Mouse (Mus musculus) neural tube, embryonic 15.5 days (tissue): Measurements from ENCODE around the gene Dixdc1. TPM values are rescaled to one million over a fixed set of nuclear protein-coding genes. Genes with fewer than 3 reads are reported as not detected.

Experiments used
- ATAC-seq: fragments of 200-750 bp; cut with Nextera tagmentation; 2 replicates; pipeline ENCODE4 v1.8.0; 2017; ENCODE audit warnings: mild to moderate bottlenecking, moderate TSS enrichment, moderate library complexity; ENCODE audit not compliant: low FRiP score
- H3K27ac ChIP-seq: fragments of 300-500 bp; sonication (generic); replicated peaks from 2 replicates; pipeline ENCODE4 v1.5.1; 2015; ENCODE audit warnings: mild to moderate bottlenecking, inconsistent platforms
- H3K27me3 ChIP-seq: fragments of 300-500 bp; sonication (generic); replicated peaks from 2 replicates; pipeline ENCODE4 v1.6.1; 2015; ENCODE audit warnings: inconsistent platforms
- H3K36me3 ChIP-seq: fragments of 300-500 bp; sonication (generic); 2 replicates; pipeline ENCODE4 v1.6.1; 2015; ENCODE audit warnings: inconsistent platforms
- H3K4me1 ChIP-seq: fragments of 300-500 bp; sonication (generic); 2 replicates; pipeline ENCODE4 v1.6.1; 2015; ENCODE audit warnings: inconsistent platforms
- H3K4me2 ChIP-seq: fragments of 300-500 bp; sonication (generic); 2 replicates; pipeline ENCODE4 v1.6.1; 2015; ENCODE audit warnings: inconsistent platforms, mild to moderate bottlenecking, moderate library complexity
- H3K4me3 ChIP-seq: fragments of 300-500 bp; sonication (generic); replicated peaks from 2 replicates; pipeline ENCODE4 v1.5.1; 2015; ENCODE audit warnings: mild to moderate bottlenecking, inconsistent platforms
- H3K9ac ChIP-seq: fragments of 300-500 bp; sonication (generic); replicated peaks from 2 replicates; pipeline ENCODE4 v1.6.1; 2015; ENCODE audit warnings: mild to moderate bottlenecking, inconsistent platforms
- H3K9me3 ChIP-seq: fragments of 300-500 bp; sonication (generic); replicated peaks from 2 replicates; pipeline ENCODE4 v1.6.1; 2016; ENCODE audit warnings: inconsistent platforms
- WGBS: fragments of 180-500 bp; shearing (Covaris S2); methylation state at CpG from one replicate; pipeline ENCODE4 v1.1.7; 2015; ENCODE audit warnings: mixed read lengths; 5-methylcytosine and 5-hydroxymethylcytosine counted together
- polyA plus RNA-seq: library from polyadenylated mRNA; unstranded; fragments of >200 nt; fragmentation: Nextera tagmentation; extraction: Ambion mirVana; gene quantifications from 2 replicates; pipeline ENCODE4 v1.2.1, GENCODE M21; 2015

The Dixdc1 gene
- polyA plus RNA-seq: 28.3 and 30.4 TPM in 2 replicates

- Histone ChIP-seq H3K9me3 (no peaks in the 10 kb centered on the region), H3K9ac (no peak within 1 kb of the TSS), H3K27ac (no peak within 1 kb of the TSS), H3K4me1 (peaks cover 13% of the 10 kb centered on the region), H3K36me3 (no peaks in the 10 kb centered on the region), H3K4me2 (peak within 1 kb of the TSS; percentile 67), H3K27me3 (no peaks in the 10 kb centered on the region), H3K4me3 (peak within 1 kb of the TSS; percentile 37)
- WGBS: 12% methylated on average over 36 of the region's 36 CpGs
- peak; percentile 95 for ATAC-seq
Observed at GRCm38 (mm10) chr9:50738914-50739870, at the start of gene Dixdc1. TSS of gene Dixdc1 (minus strand) at chr9:50739517.

GRCm38 (mm10) chr9:50782155-50782554, 42.8 kb upstream of the Dixdc1 start:
- H3K36me3 ChIP-seq: peaks cover 67% of the 10 kb centered on the region

GRCm38 (mm10) chr9:50776162-50776760, 36.9 kb upstream of the Dixdc1 start:
- Histone ChIP-seq H3K9ac (peak overlapping the region; percentile 92), H3K27ac (peak overlapping the region; percentile 95; the same call in 1 of the 2 replicates), H3K4me3 (peak overlapping the region; percentile 89), H3K27me3 (no peaks in the 10 kb centered on the region), H3K4me2 (peak overlapping the region; percentile 73), H3K4me1 (peaks cover 23% of the 10 kb centered on the region), H3K36me3 (peaks cover 25% of the 10 kb centered on the region), H3K9me3 (no peaks in the 10 kb centered on the region)
- no peak for ATAC-seq
- WGBS: 53% methylated on average over 11 of the region's 11 CpGs

More at GRCm38 (mm10) chr9:50782155-50782554, 42.8 kb upstream of the Dixdc1 start:
- ATAC-seq: no peak
- Histone ChIP-seq H3K9me3 (no peaks in the 10 kb centered on the region), H3K4me2 (no peak overlapping the region), H3K27ac (no peak overlapping the region), H3K4me3 (no peak overlapping the region), H3K9ac (no peak overlapping the region), H3K27me3 (no peaks in the 10 kb centered on the region), H3K4me1 (no peaks in the 10 kb centered on the region)
- 82% methylated on average over 2 of the region's 2 CpGs for WGBS

GRCm38 (mm10) chr9:50775662-50776126, 36.4 kb upstream of the Dixdc1 start:
- Histone ChIP-seq H3K4me2 (peak overlapping the region; percentile 73), H3K4me1 (peaks cover 23% of the 10 kb centered on the region), H3K9me3 (no peaks in the 10 kb centered on the region), H3K27ac (peak overlapping the region; percentile 95), H3K27me3 (no peaks in the 10 kb centered on the region), H3K4me3 (peak overlapping the region; percentile 89), H3K9ac (peak overlapping the region; percentile 92), H3K36me3 (peaks cover 22% of the 10 kb centered on the region)
- peak; percentile 68 for ATAC-seq
- under 1% methylated on average over 29 of the region's 30 CpGs for WGBS

- peak within 1 kb of the TSS; percentile 95 for H3K27ac ChIP-seq
- peak within 1 kb of the TSS; percentile 89 for H3K4me3 ChIP-seq
- peaks cover 23% of the 10 kb centered on the region for H3K4me1 ChIP-seq
- ATAC-seq: peak; percentile 79
- H3K9ac ChIP-seq: peak within 1 kb of the TSS; percentile 92
- no peaks in the 10 kb centered on the region for H3K27me3 ChIP-seq
- peak within 1 kb of the TSS; percentile 73 for H3K4me2 ChIP-seq
- H3K36me3 ChIP-seq: peaks cover 18% of the 10 kb centered on the region
- no peaks in the 10 kb centered on the region for H3K9me3 ChIP-seq
- WGBS: under 1% methylated on average over 43 of the region's 51 CpGs
Observed at GRCm38 (mm10) chr9:50774991-50775612, 35.8 kb upstream of the Dixdc1 start, which contains the start of the genes Alg9 and 1110032A03Rik. TSS of gene Alg9 (plus strand) at chr9:50775019. TSS of gene 1110032A03Rik (minus strand) at chr9:50775520.

- no peaks in the 10 kb centered on the region for H3K27me3 ChIP-seq
- H3K4me2 ChIP-seq: peak overlapping the region; percentile 73
- WGBS: 70% methylated on average over 4 of the region's 4 CpGs
- peak overlapping the region; percentile 89 for H3K4me3 ChIP-seq
- H3K9ac ChIP-seq: peak overlapping the region; percentile 92; the same call in 1 of the 2 replicates
- H3K27ac ChIP-seq: 0 out of 2 replicates have a peak overlapping the region, but pooled peaks have one; percentile 95
- peaks cover 28% of the 10 kb centered on the region for H3K4me1 ChIP-seq
- H3K36me3 ChIP-seq: peaks cover 12% of the 10 kb centered on the region
- no peak for ATAC-seq
- no peaks in the 10 kb centered on the region for H3K9me3 ChIP-seq
Observed at GRCm38 (mm10) chr9:50774026-50774462, 34.7 kb upstream of the Dixdc1 start.

- no peak overlapping the region for H3K9ac ChIP-seq
- peaks cover 12% of the 10 kb centered on the region for H3K36me3 ChIP-seq
- no peak overlapping the region for H3K4me2 ChIP-seq
- 85% methylated on average over 2 of the region's 2 CpGs for WGBS
- no peak for ATAC-seq
- no peaks in the 10 kb centered on the region for H3K9me3 ChIP-seq
- H3K27ac ChIP-seq: no peak overlapping the region
- no peaks in the 10 kb centered on the region for H3K27me3 ChIP-seq
- H3K4me3 ChIP-seq: no peak overlapping the region
- peaks cover 27% of the 10 kb centered on the region for H3K4me1 ChIP-seq
Observed at GRCm38 (mm10) chr9:50770011-50770410, 30.7 kb upstream of the Dixdc1 start.

GRCm38 (mm10) chr9:50768107-50769002, 29.0 kb upstream of the Dixdc1 start, which contains the start of gene Fdxacb1:
TSS of gene Fdxacb1 (plus strand) at chr9:50768236.
- H3K4me3 ChIP-seq: peak within 1 kb of the TSS; percentile 65
- H3K36me3 ChIP-seq: peaks cover 12% of the 10 kb centered on the region
- no peaks in the 10 kb centered on the region for H3K9me3 ChIP-seq
- no peaks in the 10 kb centered on the region for H3K27me3 ChIP-seq
- H3K27ac ChIP-seq: peak within 1 kb of the TSS; percentile 95
- peaks cover 17% of the 10 kb centered on the region for H3K4me1 ChIP-seq
- H3K4me2 ChIP-seq: peak within 1 kb of the TSS; percentile 87
- WGBS: 5% methylated on average over 59 of the region's 59 CpGs
- H3K9ac ChIP-seq: peak within 1 kb of the TSS; percentile 64
- ATAC-seq: peak; percentile 94

- Histone ChIP-seq H3K27me3 (no peaks in the 10 kb centered on the region), H3K9ac (peak overlapping the region; percentile 64), H3K36me3 (peaks cover 15% of the 10 kb centered on the region), H3K4me3 (peak overlapping the region; percentile 65), H3K4me2 (peak overlapping the region; percentile 87), H3K9me3 (no peaks in the 10 kb centered on the region), H3K27ac (peak overlapping the region; percentile 95), H3K4me1 (peaks cover 17% of the 10 kb centered on the region)
- peak; percentile 70 for ATAC-seq
- 7% methylated on average over 17 of the region's 17 CpGs for WGBS
Observed at GRCm38 (mm10) chr9:50767531-50768106, 28.3 kb upstream of the Dixdc1 start.

- Histone ChIP-seq H3K9ac (no peak overlapping the region), H3K36me3 (peaks cover 3% of the 10 kb centered on the region; the same call in 1 of the 2 replicates), H3K4me1 (peaks cover 6% of the 10 kb centered on the region), H3K9me3 (no peaks in the 10 kb centered on the region), H3K27ac (no peak overlapping the region), H3K27me3 (no peaks in the 10 kb centered on the region), H3K4me3 (no peak overlapping the region), H3K4me2 (no peak overlapping the region)
- ATAC-seq: no peak
- WGBS: 64% methylated on average over 1 of the region's 1 CpGs
Observed at GRCm38 (mm10) chr9:50763331-50763730, 24.0 kb upstream of the Dixdc1 start.
